Mouse (Mus musculus): ENCODE measurements around the gene Fopnl.

The Fopnl gene

DNA sequence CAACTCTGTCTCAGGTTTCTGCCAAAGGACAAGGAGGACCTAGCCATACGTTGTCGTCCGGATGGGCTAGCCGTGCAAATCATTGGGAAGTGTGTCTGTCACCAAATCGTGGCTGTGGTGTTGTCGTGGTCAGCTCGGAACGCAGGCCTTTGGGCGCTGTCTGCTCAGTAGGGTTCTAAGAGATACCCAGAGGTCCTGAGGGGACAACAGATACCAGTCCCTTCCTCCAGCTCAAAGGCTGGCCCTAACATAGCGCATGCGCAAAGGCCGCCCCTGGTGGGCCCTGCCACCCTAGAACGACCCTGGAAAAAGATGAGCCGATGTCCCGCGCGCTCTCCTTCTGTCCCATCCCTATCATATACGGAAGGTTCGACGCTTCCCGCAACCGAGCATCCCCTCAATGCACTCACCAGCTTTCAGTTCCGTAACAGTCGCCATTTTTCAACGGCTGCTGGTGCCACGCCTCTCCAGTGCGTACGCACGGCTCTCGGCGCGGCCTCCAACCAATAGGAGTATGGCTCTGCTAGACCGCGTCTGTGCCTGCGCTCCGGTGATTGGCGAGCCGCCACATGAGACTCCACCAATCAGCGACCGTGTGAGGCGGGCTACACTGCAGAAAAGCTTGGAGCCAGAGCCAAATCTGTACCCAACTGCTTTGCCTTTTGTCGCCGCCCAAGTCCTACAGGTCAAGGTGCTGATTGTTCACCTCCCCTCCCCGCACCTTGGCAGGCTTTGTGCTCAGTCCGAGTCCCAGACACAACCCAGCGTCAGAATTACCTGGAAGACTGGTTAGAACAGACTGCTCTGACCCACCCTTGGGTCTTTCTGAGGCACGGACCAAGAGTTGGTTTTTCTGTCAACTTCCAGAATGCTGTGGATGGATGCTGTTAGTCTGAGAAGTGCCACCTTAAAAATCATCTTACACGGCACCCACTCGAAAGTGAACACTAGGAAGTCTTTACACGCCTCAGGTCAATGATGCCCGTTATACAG lies at the start of gene Fopnl:
Gene Fopnl (minus strand): TSS at position 522 of the 993 bp plus-strand sequence.
- DNase-seq (ENCODE audit: low read depth): peak; percentile 97

- DNase-seq (ENCODE audit: low read depth): peak; percentile 46
Observed at GRCm38 (mm10) chr16:14366017-14366416, 48.8 kb upstream of the Fopnl start.

GRCm38 (mm10) chr16:14365457-14365856 lies 48.3 kb upstream of the Fopnl start:
- DNase-seq (ENCODE audit: low read depth): peak; percentile 86

GRCm38 (mm10) chr16:14364066-14364465 lies 46.9 kb upstream of the Fopnl start:
- peak; percentile 69 for DNase-seq (ENCODE audit: low read depth)

- no peak for DNase-seq (ENCODE audit: low read depth)
Observed at GRCm38 (mm10) chr16:14363496-14363895, 46.3 kb upstream of the Fopnl start.

DNA sequence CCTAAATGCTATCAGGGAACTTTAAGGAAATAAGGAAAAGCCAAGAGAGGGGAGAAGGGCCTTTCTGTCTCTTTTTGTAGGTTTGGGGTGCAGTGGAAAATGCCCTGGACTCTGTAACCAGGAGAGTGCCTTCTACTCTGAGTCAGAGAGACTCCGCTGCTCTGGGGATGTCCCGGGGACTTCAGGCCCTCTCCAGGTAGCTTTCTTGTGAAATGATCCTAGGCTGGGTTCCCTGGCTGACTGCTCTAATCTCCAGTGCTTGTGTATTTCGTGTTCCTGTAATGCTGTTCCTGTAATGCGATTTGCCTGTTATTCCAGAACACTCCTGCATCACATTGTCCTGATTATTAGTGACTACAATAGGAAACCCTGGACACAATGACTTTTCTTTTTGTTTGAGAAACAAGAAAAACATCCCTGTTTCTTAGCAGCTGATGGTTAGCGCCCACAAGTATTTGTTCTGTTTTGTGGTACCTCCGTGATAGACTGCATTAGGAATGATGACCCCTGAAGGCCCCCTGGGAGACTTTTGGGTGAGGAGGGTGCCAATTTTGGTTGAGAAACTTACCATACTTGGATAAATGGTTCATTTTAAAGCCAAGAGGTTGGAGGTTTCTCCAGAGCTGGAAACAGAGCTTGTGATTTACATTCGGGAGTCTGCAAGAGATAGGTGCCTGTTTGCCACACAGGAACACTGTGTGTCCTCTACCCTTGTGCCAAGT lies 45.1 kb upstream of the Fopnl start:
- DNase-seq (ENCODE audit: low read depth): peak; percentile 43

- peak; percentile 61 for DNase-seq (ENCODE audit: low read depth)
Observed at GRCm38 (mm10) chr16:14361362-14362098, 44.3 kb upstream of the Fopnl start, which contains the start of gene Abcc1. Abcc1 (plus strand) TSS chr16:14361558.

DNA sequence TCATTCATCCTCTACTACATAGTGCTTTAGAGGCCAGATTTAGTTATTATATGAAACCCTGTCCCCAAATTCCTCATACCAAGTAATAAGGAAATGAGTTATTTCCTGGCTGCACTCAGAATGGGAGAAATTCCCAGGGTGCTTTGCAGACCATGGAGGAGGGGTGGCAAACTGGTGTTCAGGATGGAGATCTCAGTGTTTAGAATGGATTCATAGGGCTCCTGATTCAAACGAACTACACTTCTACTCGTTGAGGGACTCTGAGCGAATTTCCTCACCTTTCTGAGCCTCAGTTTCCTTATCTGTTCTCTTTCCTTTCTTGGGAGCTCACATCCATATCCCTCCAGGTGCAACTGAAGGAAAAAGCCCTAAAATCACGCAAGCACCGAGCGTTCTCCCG lies 43.7 kb upstream of the Fopnl start:
- peak; percentile 82 for DNase-seq (ENCODE audit: low read depth)

DNA sequence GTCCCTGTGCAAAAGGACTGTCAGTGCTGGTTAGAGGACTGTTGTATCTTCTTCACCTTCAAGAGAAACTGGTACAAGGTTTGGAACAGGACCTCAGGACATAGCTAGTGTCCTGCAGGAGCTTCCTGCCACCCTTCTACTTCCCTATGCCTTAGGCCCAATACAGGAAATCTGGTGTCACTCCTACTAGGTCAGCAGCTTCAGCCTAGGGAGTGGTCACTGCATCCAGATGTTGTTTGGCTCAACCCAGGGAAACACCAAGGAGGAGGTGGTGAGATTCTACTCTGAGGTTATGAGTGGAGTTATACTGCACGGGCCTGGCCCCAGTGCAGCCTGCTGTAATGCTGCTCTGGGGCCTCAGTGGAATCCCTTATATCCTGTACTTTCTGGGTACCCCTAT lies 41.3 kb upstream of the Fopnl start:
- DNase-seq (ENCODE audit: low read depth): no peak

GRCm38 (mm10) chr16:14357859-14358258 lies 40.7 kb upstream of the Fopnl start:
- no peak for DNase-seq (ENCODE audit: low read depth)

GRCm38 (mm10) chr16:14352663-14353062 lies 35.5 kb upstream of the Fopnl start:
- peak; percentile 71 for DNase-seq (ENCODE audit: low read depth)

DNA sequence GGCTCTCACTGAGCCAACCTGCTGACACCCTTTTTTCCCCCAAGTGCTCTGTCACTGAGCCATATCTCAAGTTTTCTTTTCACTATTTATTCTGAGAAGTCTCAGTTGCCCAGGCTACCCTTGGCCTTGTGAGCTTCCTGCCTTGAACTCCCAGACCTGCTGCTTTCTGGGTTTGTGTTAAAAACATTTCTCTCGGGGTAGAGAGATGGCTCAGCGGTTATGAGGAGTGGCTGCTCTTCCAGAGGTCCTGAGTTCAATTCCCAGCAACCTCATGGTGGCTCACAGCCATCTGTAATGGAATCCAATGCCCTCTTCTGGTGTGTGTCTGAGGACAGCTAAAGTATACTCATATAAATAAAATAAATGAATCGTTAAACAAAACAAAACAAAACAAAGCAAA lies 35.0 kb upstream of the Fopnl start:
- no peak for DNase-seq (ENCODE audit: low read depth)

DNA sequence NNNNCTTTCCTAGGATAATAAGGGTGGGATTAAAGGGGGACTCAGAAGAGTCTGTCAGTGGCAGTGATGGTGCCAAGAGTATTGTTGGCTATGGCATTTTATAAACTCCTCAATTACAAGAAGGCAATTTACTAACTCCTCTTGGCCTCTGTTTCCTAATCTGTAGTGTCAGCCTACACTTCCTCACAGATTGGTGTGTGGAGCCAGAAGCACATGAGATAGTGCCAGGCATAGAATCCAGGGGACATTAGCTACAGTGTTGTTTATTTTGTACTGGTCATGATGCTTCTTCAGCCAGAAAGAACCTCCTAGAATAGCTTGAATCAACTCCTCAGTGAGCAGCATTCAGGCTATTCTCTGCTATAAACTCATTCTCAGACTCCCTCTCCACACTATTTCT lies 34.4 kb upstream of the Fopnl start:
- no peak for DNase-seq (ENCODE audit: low read depth)

- no peak for DNase-seq (ENCODE audit: low read depth)
Observed at GRCm38 (mm10) chr16:14344967-14345366, 27.8 kb upstream of the Fopnl start.

DNA sequence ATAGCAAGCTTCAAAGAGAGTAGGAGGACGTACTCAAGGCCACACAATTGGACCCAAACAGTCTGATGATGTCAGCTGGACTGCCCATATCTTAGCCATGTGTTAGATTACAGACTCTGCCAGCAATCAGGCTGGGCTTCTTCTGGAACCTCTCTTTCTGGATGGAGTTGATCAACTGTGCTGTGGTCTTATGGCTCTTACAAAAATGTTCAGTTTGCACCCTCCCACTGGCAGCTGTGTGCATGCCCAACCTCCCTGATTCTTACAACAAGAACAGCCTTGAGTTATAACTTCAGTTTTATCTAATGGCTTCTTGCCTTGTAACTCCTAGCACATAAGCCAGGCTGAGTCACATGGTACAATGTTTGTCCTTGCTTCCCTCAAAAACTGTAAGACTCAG lies 11.0 kb upstream of the Fopnl start:
- no peak for DNase-seq (ENCODE audit: low read depth)

DNA sequence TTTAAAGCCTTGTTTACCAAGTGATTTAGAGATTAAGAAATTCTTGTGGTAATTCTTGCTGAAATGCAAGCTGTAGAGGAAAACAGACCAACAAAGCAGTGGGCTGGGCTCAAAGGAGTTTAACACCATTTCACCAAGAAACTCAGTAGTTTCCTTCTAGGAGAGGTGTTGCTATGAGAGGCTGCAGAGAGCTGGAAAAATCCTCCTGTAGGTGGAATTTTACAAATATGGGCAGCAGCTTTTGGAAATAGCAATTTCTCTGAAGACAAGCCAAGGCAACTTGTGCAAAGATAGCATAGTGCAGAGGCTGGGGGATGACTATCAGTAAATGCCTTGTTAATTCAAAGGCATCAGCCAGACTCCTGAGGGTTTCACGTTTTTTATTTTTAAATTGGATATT lies 3.3 kb upstream of the Fopnl start:
- DNase-seq (ENCODE audit: low read depth): no peak

DNA sequence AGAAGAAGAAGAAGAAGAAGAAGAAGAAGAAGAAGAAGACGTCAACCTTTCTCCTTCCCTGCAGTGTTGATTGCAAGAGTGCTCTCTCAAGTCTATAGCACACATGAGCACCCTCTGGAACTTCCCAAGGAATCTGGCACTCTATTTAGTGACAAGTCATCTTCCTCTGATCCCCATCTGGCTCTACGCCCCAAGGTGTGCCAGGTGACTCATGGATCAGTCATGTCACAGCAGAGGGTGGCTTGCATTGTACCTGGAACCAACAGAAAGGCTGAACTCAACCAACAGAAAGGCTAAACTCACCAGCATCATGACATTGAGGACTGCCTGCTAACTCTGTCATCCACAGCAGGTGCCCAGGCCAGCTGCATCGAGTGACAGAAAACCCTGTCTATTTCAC lies 2.5 kb upstream of the Fopnl start:
- DNase-seq (ENCODE audit: low read depth): no peak

- no peak for DNase-seq (ENCODE audit: low read depth)
Observed at GRCm38 (mm10) chr16:14312914-14313313, 4.3 kb downstream of the Fopnl start.

DNA sequence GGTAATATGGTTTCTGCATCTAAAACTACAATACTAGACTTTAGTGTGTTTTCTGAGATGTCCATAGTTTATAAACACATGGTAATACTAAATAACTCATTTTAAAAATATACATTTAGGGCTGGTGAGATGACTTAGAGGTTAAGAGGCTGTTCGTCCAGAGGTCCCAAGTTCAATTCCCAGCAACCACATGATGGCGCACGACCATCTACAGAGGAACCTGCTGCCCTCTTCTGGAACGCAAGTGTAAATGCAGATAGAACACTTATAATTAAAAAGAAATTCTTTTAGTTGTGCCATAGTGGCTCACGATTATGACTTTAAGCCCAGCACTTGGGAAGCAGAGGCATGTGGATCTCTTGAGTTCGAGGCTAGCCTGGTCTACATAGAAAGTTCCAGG lies 5.8 kb downstream of the Fopnl start:
- DNase-seq (ENCODE audit: low read depth): peak; percentile 82

DNA sequence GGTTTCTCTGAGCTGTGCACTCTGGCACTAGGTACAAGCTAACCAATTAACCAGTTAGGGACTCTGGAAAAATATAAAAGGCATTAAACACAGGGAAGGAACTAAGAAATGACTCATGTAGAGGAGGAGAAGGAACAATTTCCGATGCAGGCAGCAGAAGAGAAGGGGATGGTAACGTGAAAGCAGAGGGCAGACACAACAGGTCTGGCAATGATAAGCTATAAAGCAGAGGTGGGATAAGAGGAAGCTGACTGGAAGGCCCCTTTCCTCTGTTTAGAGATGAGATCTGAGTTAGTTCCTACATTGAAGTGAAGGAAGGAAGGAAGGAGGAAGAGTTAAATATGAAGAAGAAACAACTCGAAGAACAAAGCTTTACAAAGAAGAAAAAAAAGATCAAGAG lies 7.4 kb downstream of the Fopnl start:
- DNase-seq (ENCODE audit: low read depth): peak; percentile 67

DNA sequence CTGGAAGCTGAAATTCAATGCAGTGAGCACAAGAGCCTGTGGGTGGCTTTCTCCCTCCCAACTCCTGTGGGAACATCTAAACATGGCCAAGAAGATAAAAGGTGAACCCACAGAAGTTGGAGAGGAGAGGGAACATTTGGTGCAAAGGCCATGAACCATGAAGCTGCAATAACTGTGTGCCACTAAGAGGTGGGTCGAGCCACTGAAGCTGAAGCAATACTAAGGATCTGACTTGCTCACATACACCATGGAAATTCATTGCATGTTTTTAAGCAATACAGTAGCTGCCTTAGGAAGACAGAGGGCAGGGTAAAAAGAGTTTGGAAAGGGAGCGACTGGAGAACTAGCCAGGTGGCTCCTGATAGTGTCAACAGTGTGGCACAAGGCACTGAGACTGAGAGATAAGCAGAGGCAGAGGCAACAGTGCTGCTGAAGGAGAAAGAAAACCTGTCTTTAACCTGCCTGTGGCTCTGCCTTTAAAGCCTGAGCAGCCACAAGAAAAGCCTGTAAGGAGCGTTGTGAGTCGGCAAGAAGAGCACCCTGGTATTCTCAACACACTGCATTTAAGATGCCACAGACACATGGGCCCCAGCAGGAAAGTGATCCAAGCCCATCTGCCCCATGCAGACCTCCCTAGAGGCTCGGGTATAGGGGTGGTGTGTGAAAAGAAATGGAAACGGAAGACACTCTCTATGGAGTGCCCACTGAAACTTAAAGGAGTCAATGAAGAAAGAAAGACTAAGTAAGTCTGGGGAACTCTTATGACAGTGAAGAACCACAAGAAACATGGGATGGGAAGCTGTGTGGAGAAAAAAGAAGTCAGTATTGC lies 8.7 kb downstream of the Fopnl start:
- DNase-seq (ENCODE audit: low read depth): no peak

All from 416B (cell line).